Mouse (Mus musculus) Muller cell, postnatal 12 days (primary cell): ENCODE measurements around the gene Msh2.
"Not testable (repeated sequence)": the region's sequence is repeated elsewhere in the genome, so short reads cannot be mapped to it uniquely, and the experiment has no call there.

Source experiments
- DNase-seq: peaks from one replicate; pipeline ENCODE4 v3.0.0-alpha.2; 2015; ENCODE audit errors: inconsistent ontology term

Msh2 gene

GRCm38 (mm10) chr17:87671890-87672660 is at the start of gene Msh2:
Gene Msh2, plus strand, starts transcription at chr17:87672330.
- peak; percentile 98 for DNase-seq

GRCm38 (mm10) chr17:87625510-87626086 is 46.5 kb upstream of the Msh2 start:
- DNase-seq: no peak

- no peak for DNase-seq
Measured at GRCm38 (mm10) chr17:87628144-87628543, 44.0 kb upstream of the Msh2 start.

GRCm38 (mm10) chr17:87628706-87629105 is 43.4 kb upstream of the Msh2 start:
- no peak for DNase-seq

GRCm38 (mm10) chr17:87637056-87637389 is 35.1 kb upstream of the Msh2 start:
- peak; percentile 1 for DNase-seq

- DNase-seq: no peak
Measured at GRCm38 (mm10) chr17:87639242-87639641, 32.9 kb upstream of the Msh2 start.

GRCm38 (mm10) chr17:87640272-87640671 is 31.9 kb upstream of the Msh2 start:
- DNase-seq: no peak

GRCm38 (mm10) chr17:87641006-87641405 is 31.1 kb upstream of the Msh2 start:
- DNase-seq: no peak

GRCm38 (mm10) chr17:87642744-87643143 is 29.4 kb upstream of the Msh2 start:
- DNase-seq: no peak

- not testable (repeated sequence) for DNase-seq
Measured at GRCm38 (mm10) chr17:87655616-87656015, 16.5 kb upstream of the Msh2 start.

GRCm38 (mm10) chr17:87661958-87662573 is 10.1 kb upstream of the Msh2 start:
- peak; percentile 12 for DNase-seq

- DNase-seq: no peak
Measured at GRCm38 (mm10) chr17:87664238-87664637, 7.9 kb upstream of the Msh2 start.

- peak; percentile 8 for DNase-seq
Measured at GRCm38 (mm10) chr17:87665066-87665822, 6.9 kb upstream of the Msh2 start.

GRCm38 (mm10) chr17:87672677-87673286 is 652 bp downstream of the Msh2 start:
- DNase-seq: no peak

GRCm38 (mm10) chr17:87676916-87677474 is 4.9 kb downstream of the Msh2 start:
- not testable (repeated sequence) for DNase-seq

- no peak for DNase-seq
Measured at GRCm38 (mm10) chr17:87677656-87678055, 5.5 kb downstream of the Msh2 start.

- DNase-seq: no peak
Measured at GRCm38 (mm10) chr17:87689217-87689616, 17.1 kb downstream of the Msh2 start.

GRCm38 (mm10) chr17:87691958-87692357 is 19.8 kb downstream of the Msh2 start:
- DNase-seq: peak; percentile 38

- DNase-seq: peak; percentile 44
Measured at GRCm38 (mm10) chr17:87695874-87696465, 23.8 kb downstream of the Msh2 start.

- peak; percentile 43 for DNase-seq
Measured at GRCm38 (mm10) chr17:87696814-87697213, 24.7 kb downstream of the Msh2 start.
